Mouse (Mus musculus): ENCODE results near the gene Wdr92.

DNA sequence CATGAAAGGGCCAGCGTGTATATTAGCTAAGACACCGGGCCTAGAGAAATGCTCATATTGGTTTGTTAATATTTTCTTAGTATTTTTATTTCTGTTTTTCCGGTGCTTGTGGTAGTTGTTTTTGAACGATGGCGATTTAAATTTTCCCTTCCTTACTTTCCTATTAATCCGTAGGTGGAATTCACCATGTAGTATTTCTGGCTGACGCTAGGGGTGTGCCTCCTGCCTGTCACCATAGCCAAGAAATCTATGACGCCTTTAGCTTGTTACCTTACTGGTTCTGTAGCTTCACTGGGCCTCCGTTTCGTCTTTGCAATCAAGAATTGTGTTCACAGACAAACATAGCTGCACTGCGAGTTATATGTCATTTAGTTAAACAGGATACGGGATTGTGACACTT, 21.7 kb upstream of the Wdr92 start:
- TF ChIP-seq FLI1 (IDR thresholded peaks at IDR 0.05; ENCODE audit: low read length), result no peak
- TF ChIP-seq GATA1 (IDR thresholded peaks at IDR 0.05; ENCODE audit: borderline replicate concordance, low read length), result no peak
